Mouse (Mus musculus) heart, embryonic 12.5 days (tissue): ENCODE measurements around the gene Iqgap1. TPM values are rescaled to one million over a fixed set of nuclear protein-coding genes. Genes with fewer than 3 reads are reported as not detected.
A peak's percentile ranks its signal among the peaks of the same experiment; 100 is the strongest.

Experiments used
- ATAC-seq: fragments of 200-750 bp; cut with Nextera tagmentation; 2 replicates; pipeline ENCODE4 v1.8.0; 2017; ENCODE audit warnings: moderate TSS enrichment, moderate library complexity; ENCODE audit not compliant: insufficient number of reproducible peaks, low FRiP score
- H3K27ac ChIP-seq: fragments of 300-500 bp; sonication (generic); 2 replicates; pipeline ENCODE4 v1.5.1; 2016; ENCODE audit warnings: mild to moderate bottlenecking, moderate library complexity; ENCODE audit not compliant: poor library complexity, severe bottlenecking
- H3K27me3 ChIP-seq: fragments of 300-500 bp; sonication (generic); replicated peaks from 2 replicates; pipeline ENCODE4 v1.6.1; 2016; ENCODE audit warnings: mild to moderate bottlenecking, moderate library complexity
- H3K36me3 ChIP-seq: fragments of 300-500 bp; sonication (generic); 2 replicates; pipeline ENCODE4 v1.6.1; 2016; ENCODE audit warnings: mild to moderate bottlenecking, moderate library complexity
- H3K4me1 ChIP-seq: fragments of 300-500 bp; sonication (generic); replicated peaks from 2 replicates; pipeline ENCODE4 v1.6.1; 2016; ENCODE audit warnings: mild to moderate bottlenecking
- H3K4me2 ChIP-seq: fragments of 300-500 bp; sonication (generic); 2 replicates; pipeline ENCODE4 v1.6.1; 2016; ENCODE audit warnings: mild to moderate bottlenecking, moderate library complexity
- H3K4me3 ChIP-seq: fragments of 300-500 bp; sonication (generic); 2 replicates; pipeline ENCODE4 v1.5.1; 2016; ENCODE audit warnings: mild to moderate bottlenecking
- H3K9ac ChIP-seq: fragments of 300-500 bp; sonication (generic); 2 replicates; pipeline ENCODE4 v1.6.1; 2016; ENCODE audit warnings: mild to moderate bottlenecking, moderate library complexity
- H3K9me3 ChIP-seq: fragments of 300-500 bp; sonication (generic); replicated peaks from 2 replicates; pipeline ENCODE4 v1.6.1; 2016; ENCODE audit warnings: mild to moderate bottlenecking, moderate library complexity
- WGBS: fragments of 180-500 bp; shearing (Covaris S2); methylation state at CpG from one replicate; pipeline ENCODE4 v1.1.7; 2016; 5-methylcytosine and 5-hydroxymethylcytosine counted together
- polyA plus RNA-seq: library from polyadenylated mRNA; unstranded; fragments of >200 nt; fragmentation: Nextera tagmentation; extraction: Ambion mirVana; gene quantifications from 2 replicates; pipeline ENCODE4 v1.2.1, GENCODE M21; 2016

Gene Iqgap1
- polyA plus RNA-seq, 1 experiment from 2014 or later: 41.3 TPM

DNA sequence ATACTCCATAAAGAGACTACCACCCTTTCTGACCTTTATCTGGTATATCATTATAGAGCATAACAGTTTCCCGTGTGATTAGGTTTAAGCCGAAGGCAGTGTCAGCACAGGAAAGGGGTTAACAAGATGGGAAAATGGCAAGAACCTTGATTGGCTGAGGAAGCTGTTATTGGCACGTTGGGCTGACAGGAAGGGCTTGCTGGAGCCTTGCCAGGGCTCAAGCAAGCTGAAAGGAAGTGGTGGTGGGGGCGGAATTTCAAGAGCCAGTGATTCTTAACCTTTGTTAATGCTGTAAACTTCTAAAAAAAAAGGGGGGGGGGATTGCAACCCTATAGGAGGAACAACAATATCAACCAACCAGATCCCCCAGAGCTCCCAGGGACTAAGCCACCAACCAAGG lies 6.4 kb upstream of the Iqgap1 start:
- 32% methylated on average over 4 of the region's 4 CpGs for WGBS
- H3K9ac ChIP-seq: no peak overlapping the region
- ATAC-seq: no peak
- no peak overlapping the region for H3K4me2 ChIP-seq
- peaks cover 16% of the 10 kb centered on the region for H3K4me1 ChIP-seq
- H3K27ac ChIP-seq: 0 out of 2 replicates have a peak overlapping the region, but pooled peaks have one; percentile 27
- no peaks in the 10 kb centered on the region for H3K9me3 ChIP-seq
- no peak overlapping the region for H3K4me3 ChIP-seq
- H3K36me3 ChIP-seq: no peaks in the 10 kb centered on the region
- no peaks in the 10 kb centered on the region for H3K27me3 ChIP-seq

DNA sequence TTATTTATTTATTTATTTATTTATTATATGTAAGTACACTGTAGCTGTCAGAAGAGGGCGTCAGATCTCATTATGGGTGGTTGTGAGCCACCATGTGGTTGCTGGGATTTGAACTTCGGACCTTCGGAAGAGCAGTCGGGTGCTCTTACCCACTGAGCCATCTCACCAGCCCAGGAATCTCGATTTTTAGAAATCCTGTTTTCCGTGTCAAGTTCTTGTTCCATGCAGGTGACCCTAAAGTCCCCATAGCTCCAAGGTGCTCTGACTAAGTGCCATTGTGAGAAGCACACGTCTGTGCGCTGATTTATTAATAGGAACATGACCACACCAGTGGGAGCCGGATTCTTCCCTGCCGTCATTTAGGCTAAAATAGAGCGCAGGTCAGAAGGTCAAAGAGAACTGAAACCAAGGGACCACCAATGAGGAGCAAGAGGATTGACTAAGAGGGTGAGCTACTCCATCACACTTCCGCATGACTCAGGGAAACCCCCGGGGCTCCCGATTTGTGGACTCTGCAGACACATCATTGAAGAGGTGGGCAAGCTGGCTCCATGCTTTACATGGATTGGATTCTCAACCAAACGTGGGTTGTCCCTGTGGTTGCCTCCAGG lies 4.5 kb upstream of the Iqgap1 start:
- Histone ChIP-seq H3K27me3 (no peaks in the 10 kb centered on the region), H3K4me3 (no peak overlapping the region), H3K9me3 (no peaks in the 10 kb centered on the region), H3K4me1 (peaks cover 13% of the 10 kb centered on the region), H3K36me3 (no peaks in the 10 kb centered on the region), H3K27ac (no peak overlapping the region; the same call in 1 of the 2 replicates), H3K9ac (no peak overlapping the region), H3K4me2 (no peak overlapping the region)
- ATAC-seq: peak; percentile 15; the same call in 1 of the 2 replicates
- 62% methylated on average over 15 of the region's 15 CpGs for WGBS

DNA sequence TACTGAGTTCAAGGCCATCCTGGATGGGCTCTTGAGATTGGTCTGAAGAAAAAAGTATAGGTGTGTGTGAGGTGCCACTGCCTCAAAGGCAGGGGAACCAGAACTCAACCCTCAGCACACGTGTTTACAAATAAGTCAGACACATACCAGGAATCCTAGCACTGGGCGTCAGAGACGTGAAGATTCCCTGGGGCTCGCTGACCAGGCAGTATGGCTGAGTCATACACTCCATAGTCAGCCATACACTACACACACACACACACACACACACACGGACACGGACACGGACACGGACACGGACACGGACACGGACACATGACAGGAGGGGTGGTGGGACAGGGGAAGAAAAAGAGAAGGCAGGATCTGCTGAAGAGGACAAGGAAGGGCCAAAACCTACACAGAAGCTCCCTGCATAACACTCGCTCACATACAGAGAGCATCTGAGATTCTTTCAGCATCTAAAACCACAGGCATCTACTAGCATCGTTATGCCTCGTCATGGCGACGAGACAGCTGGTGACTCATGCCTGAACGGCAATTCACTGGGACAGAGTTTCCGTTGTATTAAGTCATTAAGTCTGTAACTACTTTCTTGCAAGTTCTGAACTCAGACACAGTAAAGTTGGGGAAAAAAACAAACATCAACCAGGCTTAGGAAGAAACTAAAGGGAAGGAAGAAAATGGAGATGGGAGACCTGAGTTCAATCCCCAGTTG lies 2.5 kb upstream of the Iqgap1 start:
- H3K27ac ChIP-seq: no peak overlapping the region
- H3K36me3 ChIP-seq: no peaks in the 10 kb centered on the region
- no peak overlapping the region for H3K4me2 ChIP-seq
- 67% methylated on average over 18 of the region's 18 CpGs for WGBS
- no peaks in the 10 kb centered on the region for H3K27me3 ChIP-seq
- no peak overlapping the region for H3K4me3 ChIP-seq
- H3K4me1 ChIP-seq: peaks cover 19% of the 10 kb centered on the region
- ATAC-seq: peak; percentile 9; the same call in 1 of the 2 replicates
- no peaks in the 10 kb centered on the region for H3K9me3 ChIP-seq
- no peak overlapping the region for H3K9ac ChIP-seq

DNA sequence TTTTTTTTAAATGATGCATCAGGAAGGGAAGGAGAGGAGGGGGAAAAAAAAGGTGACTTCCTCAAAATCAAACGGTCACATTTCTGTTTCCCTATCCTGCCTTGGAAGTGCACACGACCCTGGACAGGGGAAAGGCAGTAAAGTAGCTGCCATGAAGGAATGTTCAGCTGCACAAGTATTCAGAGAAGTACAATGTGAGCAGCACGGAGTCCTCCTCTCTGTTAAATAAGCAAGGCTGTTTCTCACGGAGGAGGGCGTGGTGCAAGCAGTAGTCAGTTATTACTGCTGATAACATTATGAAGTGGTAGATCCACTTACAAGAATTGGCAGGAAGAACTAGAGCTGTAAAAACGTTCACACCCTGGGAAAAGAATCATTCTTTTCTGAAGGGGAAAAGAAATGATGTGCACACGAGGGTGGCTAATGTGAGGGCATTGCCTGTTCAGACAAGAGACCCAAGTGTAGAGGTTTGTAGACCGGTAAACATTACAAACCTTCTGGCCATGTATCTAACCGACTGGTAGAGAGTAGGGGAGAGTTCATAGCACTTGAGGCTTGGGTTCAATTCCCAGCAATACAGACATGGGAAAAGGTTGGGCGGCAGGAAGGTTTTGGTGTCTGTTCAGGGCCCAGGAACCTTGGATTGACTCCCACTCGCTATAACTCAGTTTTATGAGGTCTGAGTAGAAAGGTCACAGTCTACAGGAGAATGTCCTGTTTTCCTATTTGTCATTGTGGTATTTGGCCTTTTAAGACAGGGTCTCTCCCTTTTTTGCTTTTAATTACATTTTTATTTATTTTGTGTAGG lies 1.7 kb downstream of the Iqgap1 start:
- no peak for ATAC-seq
- no peak overlapping the region for H3K4me3 ChIP-seq
- no peak overlapping the region for H3K4me2 ChIP-seq
- H3K36me3 ChIP-seq: no peaks in the 10 kb centered on the region
- H3K9ac ChIP-seq: no peak overlapping the region
- no peaks in the 10 kb centered on the region for H3K27me3 ChIP-seq
- no peaks in the 10 kb centered on the region for H3K9me3 ChIP-seq
- no peak overlapping the region for H3K27ac ChIP-seq
- H3K4me1 ChIP-seq: peaks cover 12% of the 10 kb centered on the region; the same call in 1 of the 2 replicates
- WGBS: 54% methylated on average over 11 of the region's 11 CpGs

DNA sequence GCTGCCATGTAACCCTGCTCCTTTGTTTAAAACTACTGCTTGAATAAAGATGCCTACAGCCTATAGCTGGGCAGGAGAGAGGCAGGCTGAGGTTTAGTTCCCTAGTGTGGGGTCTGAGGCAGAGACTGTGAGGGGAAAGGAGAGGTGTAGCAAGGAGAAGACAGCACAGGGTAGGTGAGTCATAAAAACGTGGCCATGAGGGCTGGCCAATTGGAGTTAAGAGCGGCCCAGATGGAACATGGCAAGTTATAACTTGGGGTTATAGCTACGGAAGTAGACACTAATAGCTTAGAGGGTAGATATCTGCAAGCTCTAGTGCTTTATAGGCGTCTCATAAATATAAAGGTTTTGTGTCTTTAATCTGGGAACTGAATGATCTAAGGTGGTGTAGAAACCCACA lies 2.5 kb downstream of the Iqgap1 start:
- no peak for ATAC-seq
- H3K27me3 ChIP-seq: no peaks in the 10 kb centered on the region
- 79% methylated on average over 4 of the region's 4 CpGs for WGBS
- H3K36me3 ChIP-seq: no peaks in the 10 kb centered on the region
- H3K4me1 ChIP-seq: peaks cover 12% of the 10 kb centered on the region; the same call in 1 of the 2 replicates
- H3K9me3 ChIP-seq: no peaks in the 10 kb centered on the region
- H3K4me3 ChIP-seq: no peak overlapping the region
- H3K27ac ChIP-seq: no peak overlapping the region
- no peak overlapping the region for H3K4me2 ChIP-seq
- no peak overlapping the region for H3K9ac ChIP-seq

DNA sequence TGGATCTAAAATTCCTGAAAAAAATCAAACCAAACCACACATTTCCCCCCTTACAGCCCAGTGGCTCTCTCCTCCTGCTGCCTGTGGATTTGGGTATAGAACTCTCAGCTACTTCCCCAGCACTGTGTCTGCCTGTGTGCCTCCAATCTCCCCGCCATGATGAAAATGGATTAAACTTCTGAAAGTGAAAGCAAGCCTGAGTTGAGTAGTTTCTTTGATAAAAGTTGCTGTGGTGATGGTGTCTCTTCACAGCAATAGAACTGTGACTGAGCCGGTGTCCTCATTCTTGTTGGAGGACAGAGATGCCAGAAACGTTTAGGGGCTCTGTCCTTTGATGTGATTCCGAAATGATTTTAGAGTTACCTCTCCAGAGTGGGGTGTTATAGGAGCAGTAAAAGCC lies 4.9 kb downstream of the Iqgap1 start:
- Histone ChIP-seq H3K4me3 (no peak overlapping the region), H3K4me2 (no peak overlapping the region), H3K4me1 (peaks cover 14% of the 10 kb centered on the region), H3K9ac (no peak overlapping the region), H3K9me3 (no peaks in the 10 kb centered on the region), H3K36me3 (no peaks in the 10 kb centered on the region), H3K27me3 (no peaks in the 10 kb centered on the region), H3K27ac (no peak overlapping the region)
- ATAC-seq: no peak
- WGBS: 76% methylated on average over 4 of the region's 4 CpGs

DNA sequence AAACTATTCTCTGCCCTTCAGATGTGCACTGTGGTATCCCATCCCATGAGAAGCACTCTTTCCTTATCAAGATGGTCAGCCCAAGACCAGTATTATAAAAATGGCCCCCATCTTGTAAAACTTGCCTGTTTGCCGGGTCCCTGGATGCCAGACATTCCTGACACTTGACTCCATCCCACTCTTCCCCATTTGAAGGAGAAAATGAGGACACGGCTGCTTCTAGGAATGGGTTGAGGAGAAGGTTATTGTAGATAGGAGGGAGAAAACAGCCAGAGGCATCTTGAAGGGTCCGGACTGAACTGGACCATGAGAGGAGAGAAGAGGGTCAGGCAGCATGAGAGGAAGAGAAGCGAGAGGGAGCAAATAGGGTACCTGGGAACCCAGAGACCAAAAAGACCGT lies 9.1 kb downstream of the Iqgap1 start:
- ATAC-seq: no peak
- H3K36me3 ChIP-seq: no peaks in the 10 kb centered on the region
- no peak overlapping the region for H3K27ac ChIP-seq
- peaks cover 8% of the 10 kb centered on the region; the same call in 1 of the 2 replicates for H3K4me1 ChIP-seq
- no peaks in the 10 kb centered on the region for H3K9me3 ChIP-seq
- 38% methylated on average over 5 of the region's 5 CpGs for WGBS
- H3K9ac ChIP-seq: no peak overlapping the region
- no peaks in the 10 kb centered on the region for H3K27me3 ChIP-seq
- H3K4me2 ChIP-seq: no peak overlapping the region
- H3K4me3 ChIP-seq: no peak overlapping the region

DNA sequence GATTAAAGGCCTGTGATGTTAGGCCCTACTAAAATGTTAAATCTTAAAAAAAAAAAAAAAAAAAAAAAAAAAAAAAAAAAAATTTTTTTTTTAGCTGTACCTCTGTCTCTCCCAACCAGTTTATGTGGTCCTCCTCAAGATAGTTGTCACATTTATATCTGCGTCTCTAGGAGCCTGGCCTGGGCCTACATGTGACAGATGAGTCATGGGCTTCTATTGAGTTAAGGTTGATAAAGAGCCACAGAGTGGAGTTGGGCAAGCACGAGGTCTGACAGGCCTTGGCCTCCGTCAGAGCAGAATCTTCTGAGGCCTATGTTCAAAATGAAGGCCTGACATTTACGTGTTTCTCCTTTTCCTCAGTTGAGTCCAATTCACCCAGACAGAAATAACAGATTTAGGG lies 12.4 kb downstream of the Iqgap1 start:
- H3K4me3 ChIP-seq: no peak overlapping the region
- H3K27ac ChIP-seq: no peak overlapping the region
- H3K4me2 ChIP-seq: no peak overlapping the region
- 58% methylated on average over 4 of the region's 4 CpGs for WGBS
- H3K27me3 ChIP-seq: no peaks in the 10 kb centered on the region
- ATAC-seq: no peak
- peaks cover 8% of the 10 kb centered on the region; the same call in 1 of the 2 replicates for H3K4me1 ChIP-seq
- no peaks in the 10 kb centered on the region for H3K9me3 ChIP-seq
- no peak overlapping the region for H3K9ac ChIP-seq
- H3K36me3 ChIP-seq: no peaks in the 10 kb centered on the region

DNA sequence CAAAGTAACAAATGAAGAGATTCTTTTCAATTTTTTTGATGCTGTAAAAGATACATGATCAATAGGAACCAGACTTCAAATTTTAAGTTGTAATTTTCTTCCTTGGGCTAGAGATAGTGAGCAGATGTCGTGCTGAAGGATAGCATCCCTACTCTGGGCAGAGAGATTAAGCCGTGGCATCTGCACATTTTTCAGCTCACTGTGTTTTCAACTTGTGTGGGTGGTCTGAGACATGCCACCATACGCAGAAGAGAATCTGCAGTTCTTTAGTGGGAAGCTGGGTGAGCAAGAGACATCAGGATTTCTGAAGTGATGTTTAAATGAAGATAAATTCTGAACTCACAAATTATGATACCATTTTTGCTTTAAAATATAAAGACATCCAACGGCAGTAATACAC lies 19.4 kb downstream of the Iqgap1 start:
- WGBS: 60% methylated on average over 4 of the region's 4 CpGs
- no peaks in the 10 kb centered on the region for H3K27me3 ChIP-seq
- no peak for ATAC-seq

DNA sequence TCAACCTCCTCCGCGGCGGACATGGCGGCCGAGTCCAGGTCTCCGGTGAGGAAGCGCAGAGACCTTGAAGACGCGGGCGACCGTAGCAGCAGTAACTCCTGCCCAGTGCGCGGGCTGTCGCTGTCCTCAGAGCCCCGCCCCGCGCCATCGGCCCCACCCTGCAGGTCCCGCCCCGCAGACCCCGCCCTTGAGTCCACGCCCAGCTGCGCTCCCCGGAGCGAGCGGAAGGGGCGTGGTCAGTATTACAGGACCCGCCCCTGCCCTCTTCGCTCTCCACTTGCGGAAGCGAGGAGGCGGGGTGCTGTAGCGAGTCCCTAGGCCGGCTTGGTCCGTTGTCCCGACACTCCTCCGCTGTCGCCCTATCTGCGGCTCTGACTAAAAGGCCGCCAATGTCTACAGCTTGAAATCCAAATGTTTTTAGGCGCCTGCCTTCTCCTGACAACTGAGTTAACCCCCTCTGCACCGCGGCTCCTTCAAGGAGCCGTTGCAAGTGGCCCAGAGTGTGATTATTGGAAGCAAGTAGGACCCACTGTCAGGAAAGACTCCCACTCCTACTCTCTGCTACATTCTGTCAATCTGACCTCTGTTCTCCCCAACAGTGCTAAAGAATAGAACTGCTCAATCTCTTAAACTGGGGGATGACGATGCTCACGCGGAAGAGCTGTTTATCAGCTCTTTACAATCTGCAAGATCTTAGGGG lies 22.5 kb downstream of the Iqgap1 start:
- H3K4me1 ChIP-seq: peaks cover 17% of the 10 kb centered on the region
- H3K4me2 ChIP-seq: peak overlapping the region; percentile 73
- H3K27me3 ChIP-seq: no peaks in the 10 kb centered on the region
- H3K27ac ChIP-seq: peak overlapping the region; percentile 84
- H3K4me3 ChIP-seq: peak overlapping the region; percentile 92
- under 1% methylated on average over 47 of the region's 47 CpGs for WGBS
- peak overlapping the region; percentile 94 for H3K9ac ChIP-seq
- ATAC-seq: peak; percentile 99
- peaks cover 15% of the 10 kb centered on the region for H3K36me3 ChIP-seq
- 0 out of 2 replicates have a peak, but pooled peaks cover 3% of the 10 kb centered on the region for H3K9me3 ChIP-seq

More for the DNA sequence above, 19.4 kb downstream of the Iqgap1 start:
- H3K9ac ChIP-seq: no peak overlapping the region
- no peaks in the 10 kb centered on the region for H3K36me3 ChIP-seq
- no peak overlapping the region for H3K4me3 ChIP-seq
- peaks cover 12% of the 10 kb centered on the region for H3K4me1 ChIP-seq
- H3K4me2 ChIP-seq: no peak overlapping the region
- H3K27ac ChIP-seq: no peak overlapping the region
- 0 out of 2 replicates have a peak, but pooled peaks cover 3% of the 10 kb centered on the region for H3K9me3 ChIP-seq
